Mouse (Mus musculus) kidney, adult 11 months (tissue): ENCODE results near the gene 4930452B06Rik.
"Not testable (repeated sequence)": the region's sequence is repeated elsewhere in the genome, so short reads cannot be mapped to it uniquely, and the experiment has no call there.

ENCODE experiments used
- DNase-seq: peaks from one replicate; pipeline ENCODE4 v3.0.0; 2022

The 4930452B06Rik gene

GRCm38 (mm10) chr14:8665636-8666411 is at the start of gene 4930452B06Rik:
TSS of gene 4930452B06Rik (minus strand) at chr14:8666240.
- DNase-seq, result peak; percentile 58

- no peak for DNase-seq
Observed at GRCm38 (mm10) chr14:8712674-8713073, 46.6 kb upstream of the 4930452B06Rik start.

- DNase-seq, result no peak
Observed at GRCm38 (mm10) chr14:8689451-8689850, 23.4 kb upstream of the 4930452B06Rik start.

DNA sequence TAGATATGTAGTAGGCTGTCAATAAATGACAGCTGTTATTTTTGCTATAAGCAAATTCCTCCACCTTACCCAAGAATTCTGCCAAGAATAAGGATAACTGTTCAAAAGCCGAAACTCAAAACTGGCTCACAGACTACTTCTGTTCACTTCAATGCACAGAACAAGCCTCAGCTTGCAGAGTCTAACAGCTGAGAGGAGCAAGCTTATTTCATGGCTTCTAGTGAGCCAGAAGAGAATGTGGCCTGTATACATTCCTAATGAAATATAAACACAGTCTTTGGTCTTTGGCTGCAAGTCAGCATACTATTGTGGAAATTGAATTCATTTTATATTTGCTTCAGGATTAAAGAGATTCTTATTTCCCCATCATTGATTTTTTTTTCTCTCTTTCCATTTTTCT is 22.4 kb upstream of the 4930452B06Rik start:
- DNase-seq, result no peak

DNA sequence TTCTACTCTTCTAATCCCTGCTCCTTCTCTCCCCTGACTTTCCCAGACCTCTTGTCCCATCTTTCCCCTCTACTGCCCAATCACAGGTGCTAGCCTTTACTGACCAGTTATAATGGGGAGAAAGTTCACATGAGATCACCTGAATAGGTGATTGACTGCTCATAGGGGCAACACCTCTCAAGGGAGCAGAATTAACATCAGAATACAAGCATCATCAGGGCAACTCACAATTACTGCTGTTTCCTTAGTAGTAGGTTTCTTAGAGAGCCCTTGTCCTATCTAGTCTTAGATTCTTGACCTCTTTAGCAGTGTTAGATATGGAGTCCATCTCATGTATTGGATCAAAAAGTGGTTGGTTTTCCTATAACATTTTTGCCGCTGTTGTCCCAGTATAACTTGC is 20.1 kb upstream of the 4930452B06Rik start:
- no peak for DNase-seq

GRCm38 (mm10) chr14:8679896-8680295 is 13.9 kb upstream of the 4930452B06Rik start:
- DNase-seq, result no peak

DNA sequence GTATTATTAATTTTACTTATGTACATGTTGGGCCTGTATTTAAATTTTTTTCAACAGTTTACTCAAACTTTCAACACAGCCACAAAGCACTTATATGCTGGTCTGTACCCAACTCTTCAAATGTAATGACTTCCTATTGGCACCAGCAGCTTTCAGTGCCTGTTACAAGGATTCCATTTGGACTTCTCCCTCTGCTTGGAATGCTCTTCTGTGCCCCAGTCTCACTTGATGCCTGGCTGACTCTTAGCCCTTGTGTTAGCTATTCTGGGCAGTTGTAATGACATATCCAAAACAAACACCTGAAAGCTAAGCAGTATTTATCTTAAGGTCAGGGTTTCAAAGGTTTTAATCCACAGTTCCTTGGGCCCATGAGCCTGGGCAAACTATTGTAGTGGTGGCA is 5.7 kb downstream of the 4930452B06Rik start:
- no peak for DNase-seq

DNA sequence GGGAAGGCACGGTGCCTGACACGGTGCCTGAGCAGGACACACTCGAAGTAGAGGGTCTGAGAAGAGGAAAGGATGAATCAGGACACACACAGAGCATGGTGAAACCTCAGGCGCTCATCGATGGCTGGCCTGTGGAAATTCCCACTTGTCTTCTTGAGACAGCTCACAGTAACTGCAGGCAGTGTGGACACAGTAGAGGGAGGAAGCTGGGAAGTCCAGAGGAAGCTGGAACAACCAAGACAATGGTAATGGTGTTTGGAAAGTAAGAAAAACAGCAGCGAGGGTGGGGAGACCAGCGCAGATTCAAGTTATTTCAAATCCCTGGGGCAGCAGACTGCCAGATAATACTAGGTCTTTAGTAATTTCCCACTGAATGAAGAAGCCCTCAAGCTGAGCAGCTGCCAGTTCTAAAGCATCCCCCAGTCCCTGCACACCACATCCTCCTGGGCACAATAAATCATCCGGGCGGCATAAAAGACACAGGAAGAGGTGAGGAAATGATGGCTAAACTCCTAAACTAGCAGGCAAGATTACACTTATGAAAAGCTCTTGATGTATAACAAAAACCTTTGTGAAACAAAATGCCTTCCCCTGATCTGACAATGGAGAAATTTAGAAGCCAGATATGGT is 24.3 kb downstream of the 4930452B06Rik start:
- no peak for DNase-seq

DNA sequence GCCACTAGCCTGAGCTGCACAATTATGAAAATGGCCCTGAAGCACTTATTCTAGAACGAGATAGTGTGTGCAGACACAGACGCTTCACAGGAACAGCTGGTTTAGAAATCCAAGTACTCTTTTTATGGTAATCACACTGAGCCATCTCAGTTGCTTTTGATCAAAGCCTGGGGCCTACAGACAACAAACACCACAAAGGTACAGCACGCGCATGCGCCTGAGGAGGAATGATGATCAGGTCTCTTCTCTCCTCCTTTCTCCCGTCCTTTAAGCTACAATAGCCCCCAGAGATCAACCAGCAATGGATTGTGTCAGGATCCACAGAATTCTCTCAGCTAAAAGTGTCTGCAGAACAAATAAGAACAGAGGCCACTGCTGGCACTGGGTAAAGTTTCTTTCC is 33.8 kb downstream of the 4930452B06Rik start:
- DNase-seq, result no peak

- DNase-seq, result no peak
Observed at GRCm38 (mm10) chr14:8628406-8628805, 37.6 kb downstream of the 4930452B06Rik start.

DNA sequence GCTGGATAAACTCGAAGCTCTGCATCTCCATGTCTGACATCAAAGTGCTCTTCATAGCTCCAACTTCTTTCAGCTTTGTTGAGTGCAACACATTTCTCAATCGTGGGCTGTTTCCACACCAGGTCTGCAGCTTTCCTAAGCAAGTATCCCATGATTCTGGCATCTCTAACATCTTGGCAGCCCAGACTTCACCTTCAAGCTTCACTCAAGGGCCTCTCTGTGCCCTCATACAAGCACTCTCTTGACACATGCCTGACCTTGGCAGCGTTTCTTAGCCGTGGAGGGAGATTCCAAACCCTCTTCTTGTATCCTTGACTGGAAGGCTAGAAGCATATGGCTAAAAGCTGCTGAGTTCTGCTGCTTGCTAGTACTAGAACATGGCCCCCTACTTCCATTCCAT is 38.6 kb downstream of the 4930452B06Rik start:
- no peak for DNase-seq

DNA sequence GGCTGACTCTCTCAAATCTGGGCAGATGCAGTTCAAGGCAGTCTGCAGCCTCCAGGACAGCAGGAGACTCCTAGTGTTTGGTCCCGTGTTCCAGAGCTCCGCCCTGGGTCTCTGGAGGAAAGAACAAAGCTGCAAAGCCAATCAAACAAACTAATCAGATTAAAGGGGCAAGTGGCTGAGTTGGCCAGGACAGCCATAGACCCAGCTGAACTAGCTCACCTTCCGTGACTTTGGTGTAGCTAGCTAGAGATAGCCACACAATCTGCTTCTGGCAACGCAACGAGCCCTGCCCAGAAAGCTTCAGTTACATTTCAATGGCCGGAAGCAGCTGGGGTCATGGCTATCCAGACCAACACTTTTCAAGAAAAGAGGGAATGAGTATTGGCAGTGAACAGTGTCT is 44.9 kb downstream of the 4930452B06Rik start:
- no peak for DNase-seq

DNA sequence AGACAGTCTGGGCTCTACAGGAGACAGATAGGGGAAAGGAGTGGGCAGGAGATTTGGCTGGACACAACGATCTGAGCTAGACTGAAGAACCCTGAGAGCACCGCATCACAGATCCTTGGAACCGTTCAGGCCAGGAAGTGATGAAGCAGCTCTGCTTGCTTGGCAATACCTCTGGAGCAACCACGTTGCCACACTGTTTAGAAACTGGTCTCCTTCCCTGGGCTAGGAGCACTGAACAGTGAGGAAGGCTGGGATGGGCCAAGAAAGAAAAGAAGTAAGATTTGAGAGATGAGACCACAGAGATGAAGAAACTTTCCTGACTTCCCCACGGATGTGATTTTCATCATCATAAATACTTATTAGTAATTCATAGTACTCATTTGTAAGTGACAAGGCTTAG is 45.5 kb downstream of the 4930452B06Rik start:
- no peak for DNase-seq

DNA sequence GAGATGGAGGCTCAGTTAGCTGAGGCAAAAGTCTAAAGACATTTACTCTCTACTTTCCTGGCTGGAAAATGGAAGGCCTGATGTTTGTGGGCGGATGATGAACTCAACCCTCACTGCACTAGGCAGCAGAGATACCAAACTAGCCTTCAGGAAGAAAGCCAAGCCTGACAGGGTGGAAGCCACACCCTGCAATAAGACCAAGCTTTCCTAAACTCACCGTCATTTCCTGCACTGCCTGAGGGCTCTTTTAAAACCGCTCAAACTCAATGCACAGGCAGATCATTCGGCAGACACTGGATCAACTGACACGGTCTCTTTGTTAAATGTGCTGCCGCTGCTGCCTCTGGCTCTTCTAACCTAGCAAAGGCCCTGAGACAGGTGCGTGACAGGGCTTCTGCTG is 50.4 kb downstream of the 4930452B06Rik start:
- DNase-seq, result no peak

DNA sequence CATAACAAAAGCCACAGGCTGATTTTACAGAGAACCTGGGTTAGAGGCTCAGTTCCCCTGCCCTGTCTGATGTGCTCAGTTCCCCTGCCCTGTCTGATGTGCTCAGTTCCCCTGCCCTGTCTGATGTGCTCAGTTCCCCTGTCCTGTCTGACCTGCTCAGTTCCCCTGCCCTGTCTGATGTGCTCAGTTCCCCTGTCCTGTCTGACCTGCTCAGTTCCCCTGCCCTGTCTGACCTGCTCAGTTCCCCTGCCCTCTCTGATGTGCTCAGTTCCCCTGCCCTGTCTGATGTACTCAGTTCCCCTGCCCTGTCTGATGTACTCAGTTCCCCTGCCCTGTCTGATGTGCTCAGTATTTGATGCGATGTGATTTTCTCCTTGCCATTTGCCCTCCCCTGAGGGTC is 51.6 kb downstream of the 4930452B06Rik start:
- not testable (repeated sequence) for DNase-seq

GRCm38 (mm10) chr14:8612080-8612479 is 54.0 kb downstream of the 4930452B06Rik start:
- DNase-seq, result no peak

DNA sequence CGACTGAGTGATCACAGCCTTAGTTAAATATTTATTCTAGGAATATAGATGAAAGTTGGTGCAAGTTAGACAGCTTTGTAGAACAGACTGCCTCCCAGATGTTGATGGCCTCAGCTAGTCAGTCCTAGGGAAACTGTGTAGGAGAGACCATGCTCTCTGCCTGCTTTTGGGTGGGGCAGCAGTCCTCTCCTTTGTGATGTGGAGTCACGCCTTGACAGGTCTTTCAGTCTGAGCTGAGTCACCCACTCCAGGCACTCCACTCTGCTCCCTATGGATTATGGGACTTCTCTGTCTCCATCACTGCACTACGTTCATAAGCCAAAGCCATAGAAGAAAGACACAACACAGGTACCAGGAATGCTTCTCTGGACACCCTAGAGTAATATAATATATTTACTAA is 55.9 kb downstream of the 4930452B06Rik start:
- DNase-seq, result no peak

GRCm38 (mm10) chr14:8608559-8609171 is 57.4 kb downstream of the 4930452B06Rik start:
- DNase-seq, result no peak

- DNase-seq, result no peak
Observed at GRCm38 (mm10) chr14:8604898-8605297, 61.1 kb downstream of the 4930452B06Rik start.

DNA sequence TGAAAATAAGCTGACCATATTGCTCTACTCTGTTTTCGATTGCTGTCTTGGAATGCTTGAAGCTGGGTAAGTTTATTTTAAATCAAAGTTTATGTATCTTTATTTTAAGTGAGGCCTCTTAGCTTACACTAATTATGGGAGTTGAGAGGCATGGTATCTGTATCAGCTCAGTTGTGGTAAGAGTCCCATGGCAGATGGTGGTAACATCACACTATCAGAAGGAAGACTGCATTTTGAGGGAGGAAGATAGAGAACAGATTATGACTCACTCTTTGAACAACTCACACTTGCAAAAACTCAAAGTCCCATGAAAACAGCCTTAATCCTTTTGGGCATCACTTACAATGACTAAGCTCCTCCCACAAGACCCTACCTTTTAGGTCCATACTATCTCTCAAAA is 81.0 kb downstream of the 4930452B06Rik start:
- DNase-seq, result no peak

DNA sequence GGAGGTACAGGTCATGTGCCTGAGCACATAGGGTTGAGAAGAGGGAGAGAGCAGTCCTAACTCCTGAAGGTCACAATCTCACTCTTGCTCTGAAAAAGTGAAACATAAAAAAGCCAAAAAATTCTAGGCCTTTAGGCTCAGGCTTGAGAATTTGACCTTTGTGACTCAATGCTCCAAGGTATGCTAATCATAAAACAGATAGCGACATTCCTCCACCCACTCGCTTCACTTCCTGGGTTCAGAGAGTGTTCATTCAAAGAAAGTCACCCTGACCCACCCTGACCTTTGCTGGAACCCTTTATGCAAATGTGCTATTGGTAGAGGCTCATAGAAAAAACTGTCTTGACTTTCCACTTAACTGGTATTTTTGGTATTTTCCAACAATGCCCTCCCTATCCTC is 115.0 kb downstream of the 4930452B06Rik start:
- DNase-seq, result not testable (repeated sequence)

- no peak for DNase-seq
Observed at GRCm38 (mm10) chr14:8549108-8549507, 116.9 kb downstream of the 4930452B06Rik start.

DNA sequence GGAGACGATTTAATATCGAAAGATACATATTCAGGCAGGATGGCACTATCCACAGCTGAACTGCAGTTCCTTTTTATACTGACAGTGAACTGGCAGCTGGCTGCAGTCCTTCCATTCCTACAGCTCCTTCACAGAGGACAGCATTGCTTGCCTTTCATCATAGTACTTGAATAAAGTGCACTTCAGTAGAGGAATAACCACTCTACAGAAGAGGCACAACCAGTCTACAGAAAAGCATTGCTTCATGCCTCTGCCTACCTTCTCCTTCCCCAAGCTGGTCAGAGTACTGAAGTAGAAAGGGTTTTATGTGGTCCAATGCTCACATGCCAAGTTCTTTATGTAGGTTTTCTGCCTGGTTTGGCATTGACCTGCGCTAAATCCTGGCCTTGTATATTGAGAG is 130.0 kb downstream of the 4930452B06Rik start:
- no peak for DNase-seq

DNA sequence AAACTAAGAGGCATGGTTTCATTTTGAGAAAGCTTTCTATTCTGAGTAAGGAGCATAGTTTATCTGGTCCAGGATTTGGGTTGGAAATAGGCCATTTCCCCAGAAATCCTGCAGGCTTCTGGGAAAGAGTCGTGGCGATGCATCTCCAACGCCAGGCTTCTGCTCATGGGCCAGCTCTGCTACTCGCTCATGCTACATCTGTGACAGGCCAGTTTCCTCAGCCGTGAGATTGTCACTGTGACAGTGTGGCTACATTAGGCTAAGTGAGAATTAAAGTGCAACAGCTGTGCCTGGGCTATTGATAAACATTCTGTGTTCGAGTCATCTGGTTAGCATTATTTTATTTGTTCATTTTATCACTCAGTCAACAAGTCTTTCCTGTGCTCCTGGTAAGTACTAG is 140.8 kb downstream of the 4930452B06Rik start:
- no peak for DNase-seq
